Mouse (Mus musculus): ENCODE data around the gene Zfp128. TPM values are rescaled to one million over a fixed set of nuclear protein-coding genes. Genes with fewer than 3 reads are reported as not detected.
"Not testable (repeated sequence)": the region's sequence is repeated elsewhere in the genome, so short reads cannot be mapped to it uniquely, and the experiment has no call there.

Gene Zfp128
- polyA plus RNA-seq, 1 experiment from 2014 or later = 7.0 TPM

GRCm38 (mm10) chr7:12927191-12927680, 46.3 kb downstream of the Zfp128 start, which contains the start of gene Rnf225:
Gene Rnf225, plus strand, starts transcription at chr7:12927416.
- peaks cover 50% of the 10 kb centered on the region for H3K36me3 ChIP-seq (ENCODE audit: poor library complexity, severe bottlenecking)
- H3K9me3 ChIP-seq (replicated peaks) = no peaks in the 10 kb centered on the region
- peaks cover 26% of the 10 kb centered on the region for H3K4me1 ChIP-seq
- peaks cover 32% of the 10 kb centered on the region for H3K27me3 ChIP-seq
- H3K4me3 ChIP-seq = peak within 1 kb of the TSS; percentile 23
- ATAC-seq = no peak
- no peak within 1 kb of the TSS for H3K27ac ChIP-seq
- H3K4me2 ChIP-seq = peak within 1 kb of the TSS; percentile 48
- H3K9ac ChIP-seq = peak within 1 kb of the TSS; percentile 52
- WGBS = 33% methylated on average over 8 of the region's 8 CpGs

GRCm38 (mm10) chr7:12927693-12928589, 47.0 kb downstream of the Zfp128 start:
- 4% methylated on average over 63 of the region's 65 CpGs for WGBS
- peaks cover 22% of the 10 kb centered on the region for H3K4me1 ChIP-seq
- no peaks in the 10 kb centered on the region for H3K9me3 ChIP-seq (replicated peaks)
- peak; percentile 48 for ATAC-seq
- H3K9ac ChIP-seq = peak overlapping the region; percentile 52
- no peak overlapping the region for H3K27ac ChIP-seq
- H3K27me3 ChIP-seq = peaks cover 32% of the 10 kb centered on the region
- H3K4me3 ChIP-seq = peak overlapping the region; percentile 23
- H3K4me2 ChIP-seq = peak overlapping the region; percentile 48
- peaks cover 50% of the 10 kb centered on the region for H3K36me3 ChIP-seq (ENCODE audit: poor library complexity, severe bottlenecking)

DNA sequence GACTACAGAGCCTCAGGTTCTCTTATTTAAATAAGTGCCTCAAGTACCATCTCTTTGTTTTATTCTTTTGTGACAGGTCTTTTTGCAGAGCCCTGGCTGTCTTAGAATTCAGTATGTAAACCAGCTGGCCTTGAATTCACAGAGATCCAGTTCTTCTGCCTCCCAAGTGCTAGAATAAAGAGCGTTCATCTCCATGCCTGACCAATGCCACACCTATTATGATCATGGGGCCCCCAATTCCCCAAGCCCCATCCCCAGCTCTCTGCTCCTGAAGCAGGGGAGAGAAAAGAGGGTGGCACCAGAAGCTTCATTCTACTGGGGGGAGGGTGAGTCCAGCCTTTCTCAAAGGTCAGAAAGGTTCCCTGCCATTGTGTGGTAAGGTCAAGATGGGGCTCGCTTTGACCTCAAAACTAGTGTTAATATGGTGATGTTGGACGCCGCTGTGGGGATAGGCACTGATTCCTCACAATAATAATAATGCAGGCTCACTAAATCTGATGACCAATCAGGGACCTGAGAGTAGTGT, 52.7 kb downstream of the Zfp128 start:
- H3K4me3 ChIP-seq = no peak overlapping the region
- H3K9me3 ChIP-seq (replicated peaks) = no peaks in the 10 kb centered on the region
- no peaks in the 10 kb centered on the region for H3K4me1 ChIP-seq
- H3K36me3 ChIP-seq (ENCODE audit: poor library complexity, severe bottlenecking) = peaks cover 5% of the 10 kb centered on the region; the same call in 1 of the 2 replicates
- H3K27me3 ChIP-seq = peaks cover 5% of the 10 kb centered on the region
- 72% methylated on average over 4 of the region's 4 CpGs for WGBS
- H3K9ac ChIP-seq = no peak overlapping the region
- no peak overlapping the region for H3K27ac ChIP-seq
- no peak for ATAC-seq
- no peak overlapping the region for H3K4me2 ChIP-seq

GRCm38 (mm10) chr7:12934808-12935207, 53.8 kb downstream of the Zfp128 start:
- no peak overlapping the region for H3K4me2 ChIP-seq
- H3K36me3 ChIP-seq (ENCODE audit: poor library complexity, severe bottlenecking) = no peaks in the 10 kb centered on the region
- WGBS = 92% methylated on average over 3 of the region's 3 CpGs
- no peaks in the 10 kb centered on the region for H3K27me3 ChIP-seq
- no peaks in the 10 kb centered on the region for H3K9me3 ChIP-seq (replicated peaks)
- H3K9ac ChIP-seq = no peak overlapping the region
- no peak overlapping the region for H3K4me3 ChIP-seq
- no peaks in the 10 kb centered on the region for H3K4me1 ChIP-seq
- H3K27ac ChIP-seq = no peak overlapping the region
- ATAC-seq = no peak

DNA sequence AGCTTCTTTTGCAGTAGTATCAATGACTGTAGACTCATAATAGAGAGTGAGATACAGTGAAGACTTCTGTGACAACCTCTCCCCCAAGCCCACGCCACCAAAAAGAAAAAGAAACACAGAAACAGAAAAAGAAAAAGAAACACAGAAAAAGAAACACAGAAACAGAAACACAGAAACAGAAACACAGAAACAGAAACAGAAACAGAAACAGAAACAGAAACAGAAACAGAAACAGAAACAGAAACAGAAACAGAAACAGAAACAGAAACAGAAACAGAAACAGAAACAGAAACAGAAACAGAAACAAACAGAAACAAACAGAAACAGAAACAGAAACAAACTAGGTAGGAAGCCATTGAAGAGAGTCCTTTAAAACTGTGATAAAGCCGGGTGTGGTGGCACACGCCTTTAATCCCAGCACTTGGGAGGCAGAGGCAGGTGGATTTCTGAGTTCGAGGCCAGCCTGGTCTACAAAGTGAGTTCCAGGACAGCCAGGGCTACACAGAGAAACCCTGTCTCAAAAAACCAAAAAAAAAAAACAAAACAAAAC, 56.4 kb downstream of the Zfp128 start:
- H3K9me3 ChIP-seq (replicated peaks); H3K4me2 ChIP-seq; H3K36me3 ChIP-seq (ENCODE audit: poor library complexity, severe bottlenecking); ATAC-seq; H3K27ac ChIP-seq; H3K9ac ChIP-seq; H3K27me3 ChIP-seq; H3K4me3 ChIP-seq; H3K4me1 ChIP-seq: not testable (repeated sequence)
- 90% methylated on average over 4 of the region's 4 CpGs for WGBS

DNA sequence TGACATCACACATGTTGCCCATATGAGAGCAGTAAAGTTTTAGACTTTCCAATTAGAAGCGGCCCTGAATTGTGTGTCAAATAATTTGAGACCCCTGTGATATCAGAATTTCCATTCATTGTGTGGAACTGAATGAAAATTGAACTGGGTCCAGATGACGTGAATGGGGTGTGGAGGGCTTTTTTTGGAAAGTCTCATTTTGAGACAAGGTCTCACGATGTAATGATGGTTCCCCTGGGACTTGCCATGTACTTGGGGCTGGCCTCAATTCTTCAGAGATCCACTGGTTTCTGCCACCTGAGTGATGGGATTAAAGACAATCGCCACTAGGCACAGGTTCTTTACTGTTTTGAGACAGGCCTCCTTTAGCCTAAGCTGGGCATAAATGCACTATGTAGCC, 59.6 kb downstream of the Zfp128 start:
- Histone ChIP-seq H3K4me1 (no peaks in the 10 kb centered on the region), H3K4me3 (no peak overlapping the region), H3K4me2 (no peak overlapping the region), H3K9ac (no peak overlapping the region), H3K27ac (no peak overlapping the region), H3K36me3 (ENCODE audit: poor library complexity, severe bottlenecking) (no peaks in the 10 kb centered on the region), H3K27me3 (no peaks in the 10 kb centered on the region), H3K9me3 (replicated peaks) (no peaks in the 10 kb centered on the region)
- 80% methylated on average over 4 of the region's 4 CpGs for WGBS
- no peak for ATAC-seq

Other genes with a start within 250 kb of the Zfp128 start
- gene Vmn2r54, start 240.9 kb upstream of the Zfp128 start, polyA plus RNA-seq (2015; fragmentation: Nextera tagmentation; extraction: Ambion mirVana) = not detected in 2 replicates
- not detected in 2 replicates for gene Vmn2r55, start 196.2 kb upstream of the Zfp128 start, polyA plus RNA-seq (2015; fragmentation: Nextera tagmentation; extraction: Ambion mirVana)
- gene Vmn2r56, start 146.2 kb upstream of the Zfp128 start, polyA plus RNA-seq (2015; fragmentation: Nextera tagmentation; extraction: Ambion mirVana) = not detected in 2 replicates
- 11.4 and 14.9 TPM in 2 replicates for gene Zscan18, start 77.5 kb upstream of the Zfp128 start, polyA plus RNA-seq (2015; fragmentation: Nextera tagmentation; extraction: Ambion mirVana)
- gene Zfp329, start 62.3 kb upstream of the Zfp128 start, polyA plus RNA-seq (2015; fragmentation: Nextera tagmentation; extraction: Ambion mirVana) = 31.0 and 31.4 TPM in 2 replicates
- 32.6 and 33.3 TPM in 2 replicates for gene Zfp110, start 46.4 kb upstream of the Zfp128 start, polyA plus RNA-seq (2015; fragmentation: Nextera tagmentation; extraction: Ambion mirVana)
- gene Zscan22, start 16.6 kb downstream of the Zfp128 start, polyA plus RNA-seq (2015; fragmentation: Nextera tagmentation; extraction: Ambion mirVana) = 11.8 and 13.6 TPM in 2 replicates
- gene Rps5, start 41.1 kb downstream of the Zfp128 start, polyA plus RNA-seq (2015; fragmentation: Nextera tagmentation; extraction: Ambion mirVana) = 820 and 824 TPM in 2 replicates
- 0.74 and 0.78 TPM in 2 replicates for gene Rnf225, start 46.2 kb downstream of the Zfp128 start, polyA plus RNA-seq (2015; fragmentation: Nextera tagmentation; extraction: Ambion mirVana)
- gene Zfp324, start 84.7 kb downstream of the Zfp128 start, polyA plus RNA-seq (2015; fragmentation: Nextera tagmentation; extraction: Ambion mirVana) = 12.3 and 12.5 TPM in 2 replicates
- 12.7 and 14.5 TPM in 2 replicates for gene Zfp446, start 96.7 kb downstream of the Zfp128 start, polyA plus RNA-seq (2015; fragmentation: Nextera tagmentation; extraction: Ambion mirVana)
- 0.12 and 0.53 TPM in 2 replicates for gene Slc27a5, start 117.0 kb downstream of the Zfp128 start, polyA plus RNA-seq (2015; fragmentation: Nextera tagmentation; extraction: Ambion mirVana)
- gene Trim28, start 117.9 kb downstream of the Zfp128 start, polyA plus RNA-seq (2015; fragmentation: Nextera tagmentation; extraction: Ambion mirVana) = 270 and 289 TPM in 2 replicates
- gene Zbtb45, start 128.9 kb downstream of the Zfp128 start, polyA plus RNA-seq (2015; fragmentation: Nextera tagmentation; extraction: Ambion mirVana) = 32.8 and 37.1 TPM in 2 replicates
- gene Chmp2a, start 153.6 kb downstream of the Zfp128 start, polyA plus RNA-seq (2015; fragmentation: Nextera tagmentation; extraction: Ambion mirVana) = 164 and 168 TPM in 2 replicates
- gene Ube2m, start 157.1 kb downstream of the Zfp128 start, polyA plus RNA-seq (2015; fragmentation: Nextera tagmentation; extraction: Ambion mirVana) = 44.0 and 53.7 TPM in 2 replicates
- gene Mzf1, start 173.6 kb downstream of the Zfp128 start, polyA plus RNA-seq (2015; fragmentation: Nextera tagmentation; extraction: Ambion mirVana) = 5.1 and 6.0 TPM in 2 replicates
- not detected in 2 replicates for gene Vmn1r85, start 214.0 kb downstream of the Zfp128 start, polyA plus RNA-seq (2015; fragmentation: Nextera tagmentation; extraction: Ambion mirVana)
- gene Vmn1r86, start 238.7 kb downstream of the Zfp128 start, polyA plus RNA-seq (2015; fragmentation: Nextera tagmentation; extraction: Ambion mirVana) = not detected in 2 replicates